Mouse (Mus musculus): ENCODE measurements around the gene Hmga1.
A peak's percentile ranks its signal among the peaks of the same experiment; 100 is the strongest.

The Hmga1 gene

GRCm38 (mm10) chr17:27556315-27557011 lies at the start of gene Hmga1:
Hmga1 (plus strand) TSS chr17:27556497.
- DNase-seq: peak; percentile 96 to 97

GRCm38 (mm10) chr17:27506871-27507590 lies 49.3 kb upstream of the Hmga1 start:
- DNase-seq: no peak

- DNase-seq: no peak
These were observed 48.7 kb upstream of the Hmga1 start for GRCm38 (mm10) chr17:27507591-27507945.

GRCm38 (mm10) chr17:27508002-27508401 lies 48.3 kb upstream of the Hmga1 start:
- no peak for DNase-seq

GRCm38 (mm10) chr17:27508513-27508912 lies 47.8 kb upstream of the Hmga1 start:
- no peak for DNase-seq

GRCm38 (mm10) chr17:27509056-27509455 lies 47.2 kb upstream of the Hmga1 start:
- DNase-seq: no peak

- no peak for DNase-seq
These were observed 45.8 kb upstream of the Hmga1 start for GRCm38 (mm10) chr17:27510258-27511124.

- DNase-seq: no peak
These were observed 45.1 kb upstream of the Hmga1 start for GRCm38 (mm10) chr17:27511125-27511735.

- no peak for DNase-seq
These were observed 44.3 kb upstream of the Hmga1 start for GRCm38 (mm10) chr17:27511865-27512618.

GRCm38 (mm10) chr17:27512619-27513161 lies 43.6 kb upstream of the Hmga1 start:
- DNase-seq: no peak

GRCm38 (mm10) chr17:27513279-27513915 lies 42.9 kb upstream of the Hmga1 start:
- peak in 1 of 2 experiments; percentile 12 for DNase-seq

GRCm38 (mm10) chr17:27513916-27514762 lies 42.2 kb upstream of the Hmga1 start:
- DNase-seq: no peak

GRCm38 (mm10) chr17:27518296-27518695 lies 38.0 kb upstream of the Hmga1 start:
- no peak for DNase-seq

GRCm38 (mm10) chr17:27518700-27519595 lies 37.3 kb upstream of the Hmga1 start:
- DNase-seq: no peak

- DNase-seq: peak; percentile 71 to 78
These were observed 35.7 kb upstream of the Hmga1 start for GRCm38 (mm10) chr17:27520557-27520956.

- no peak for DNase-seq
These were observed 35.0 kb upstream of the Hmga1 start, which contains the start of gene Grm4 for GRCm38 (mm10) chr17:27521303-27521702. Grm4 (minus strand) TSS chr17:27521403.

GRCm38 (mm10) chr17:27523121-27523520 lies 33.2 kb upstream of the Hmga1 start:
- no peak for DNase-seq

- peak; percentile 21 to 36 for DNase-seq
These were observed 29.1 kb upstream of the Hmga1 start for GRCm38 (mm10) chr17:27527188-27527587.

GRCm38 (mm10) chr17:27528030-27528429 lies 28.3 kb upstream of the Hmga1 start:
- no peak for DNase-seq
